Mouse (Mus musculus): ENCODE measurements at regions not wholly inside any gene's neighbourhood (a gene's known extent, or its start where the extent isn't known, plus 50 kb on each side); places are given as distances from the start of the nearest gene placed in this dataset.

- no peak for TF ChIP-seq ZC3H11A (IDR thresholded peaks at IDR 0.05; ENCODE audit: borderline replicate concordance, low read depth, low read length)
- no peak for TF ChIP-seq HCFC1 (IDR thresholded peaks at IDR 0.05; ENCODE audit: borderline replicate concordance, insufficient read depth, low read length)
- no peak for TF ChIP-seq MAFK (IDR thresholded peaks at IDR 0.05; ENCODE audit: insufficient read depth, low read depth, low read length)
- no peak for TF ChIP-seq CHD2 (IDR thresholded peaks at IDR 0.05; ENCODE audit: low read depth, low read length)
These were observed 377.3 kb downstream of the Dad1 start for GRCm38 (mm10) chr14:53876581-53876980.

Measured in ES-E14 (cell line).